Mouse (Mus musculus): ENCODE data around the gene Cacna2d1.

Cacna2d1 gene

DNA sequence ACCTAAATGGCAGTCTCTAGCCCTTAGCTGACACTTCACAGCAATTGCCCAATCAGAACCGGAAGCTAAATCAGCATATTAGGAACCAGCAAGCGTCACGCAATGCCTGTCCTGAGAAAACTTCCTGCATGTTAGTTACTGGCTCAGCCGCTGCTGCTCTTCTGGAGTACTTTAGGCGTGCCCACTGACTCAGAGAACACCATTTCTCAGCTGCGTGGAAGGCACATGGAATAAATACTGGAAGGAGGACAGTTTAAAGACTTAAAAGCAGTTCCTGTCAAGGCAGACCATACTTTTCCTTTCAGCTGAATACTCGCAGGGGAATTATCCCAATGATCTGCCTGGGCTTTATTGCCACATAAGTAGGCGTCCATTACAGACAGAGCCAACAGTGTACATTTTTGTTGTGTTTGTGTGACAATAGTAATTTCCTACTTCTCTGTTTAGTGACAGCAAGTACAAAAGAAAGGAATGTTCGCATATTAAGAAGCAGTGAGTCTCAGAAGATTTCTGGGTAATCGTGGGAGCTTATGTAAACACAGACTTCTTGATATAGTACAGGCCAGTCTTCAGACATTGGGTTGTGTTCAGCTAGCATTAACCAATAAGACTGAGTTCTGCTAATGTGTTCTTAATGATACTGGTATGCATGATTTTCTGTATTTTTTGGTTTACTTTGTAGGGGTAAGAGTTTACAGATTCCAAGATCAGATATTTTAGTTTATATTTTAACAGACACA lies 113.1 kb downstream of the Cacna2d1 start:
- in situ Hi-C loops (cut with MboI; ENCODE audit: low sequenced_read_pairs) = no loop called here

DNA sequence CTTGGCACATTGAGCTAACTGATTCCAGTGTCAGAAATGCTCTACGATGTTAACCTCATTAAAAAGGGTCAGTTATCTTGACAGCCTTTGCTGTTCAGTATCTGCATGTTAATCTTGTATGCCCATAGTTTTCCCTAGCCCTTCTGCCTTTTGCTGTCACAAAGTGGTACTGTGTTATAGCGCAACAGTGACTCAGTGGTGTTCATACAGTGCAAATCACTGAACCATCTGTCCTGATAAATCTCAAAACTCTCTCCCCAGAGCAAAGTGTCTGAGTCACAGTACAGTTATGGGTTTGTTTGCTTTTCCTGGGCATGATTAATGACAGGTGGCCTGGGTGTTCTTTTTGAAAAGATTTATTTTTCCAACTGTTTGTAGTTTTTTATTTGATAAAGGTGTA lies 122.3 kb downstream of the Cacna2d1 start:
- in situ Hi-C loops (cut with MboI; ENCODE audit: low sequenced_read_pairs) = no loop called here

DNA sequence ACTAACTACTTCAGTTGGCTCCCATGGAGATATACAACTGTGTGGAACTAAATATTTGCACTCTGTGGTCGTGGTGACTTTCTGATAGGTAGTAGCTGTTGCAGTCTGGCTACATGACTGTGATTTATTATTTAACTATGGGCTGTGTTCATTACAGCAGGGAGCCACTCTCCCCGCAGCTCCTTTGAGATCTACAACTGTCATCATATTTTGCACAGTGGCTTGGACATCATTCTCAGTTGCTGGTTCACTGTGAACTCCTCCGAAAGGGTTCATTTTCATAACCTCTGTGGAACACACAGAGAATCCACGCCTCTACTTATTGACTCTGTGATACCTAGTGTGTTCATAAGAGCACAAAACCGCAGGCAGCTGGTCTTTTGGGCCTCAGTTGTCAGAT lies 128.3 kb downstream of the Cacna2d1 start:
- in situ Hi-C loops (cut with MboI; ENCODE audit: low sequenced_read_pairs) = no loop called here

DNA sequence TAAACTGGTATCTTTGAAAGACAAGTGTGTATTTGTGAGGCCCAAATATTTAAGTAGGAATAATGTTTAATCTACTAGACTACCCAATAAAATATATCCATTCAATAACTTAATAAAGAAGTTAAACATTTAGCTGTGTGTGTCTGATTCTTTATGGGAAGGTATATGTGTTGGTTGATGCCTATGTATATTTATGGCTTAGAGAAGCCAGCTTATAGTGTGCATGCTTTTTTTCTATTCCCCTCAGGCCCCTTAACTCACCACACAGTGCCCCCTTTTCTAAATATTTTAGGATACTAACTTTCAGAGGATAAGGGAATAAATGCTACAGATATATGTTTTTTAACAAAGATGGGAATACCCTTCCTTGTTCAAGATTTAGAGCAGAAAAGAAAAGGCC lies 128.8 kb downstream of the Cacna2d1 start:
- in situ Hi-C loops (cut with MboI; ENCODE audit: low sequenced_read_pairs) = no loop called here

DNA sequence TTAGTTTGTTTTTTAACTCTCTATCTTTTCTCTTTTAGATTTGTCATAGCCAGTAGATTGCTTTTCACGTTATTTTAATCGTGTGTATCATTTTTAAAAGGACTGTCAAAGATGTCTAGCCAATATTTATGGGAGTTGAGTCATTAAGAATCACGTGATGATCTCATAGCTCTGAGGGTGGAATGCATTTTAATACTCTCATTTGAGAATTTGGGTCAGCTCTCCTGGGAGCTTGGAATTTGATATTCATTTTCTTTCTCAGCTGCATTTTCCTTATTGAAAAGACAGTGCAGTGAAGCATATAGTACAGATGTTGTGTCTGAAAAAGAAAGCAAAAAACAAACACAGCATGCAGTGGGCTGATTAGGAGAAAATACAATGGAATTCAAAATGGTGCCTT lies 129.5 kb downstream of the Cacna2d1 start:
- in situ Hi-C loops (cut with MboI; ENCODE audit: low sequenced_read_pairs) = no loop called here

DNA sequence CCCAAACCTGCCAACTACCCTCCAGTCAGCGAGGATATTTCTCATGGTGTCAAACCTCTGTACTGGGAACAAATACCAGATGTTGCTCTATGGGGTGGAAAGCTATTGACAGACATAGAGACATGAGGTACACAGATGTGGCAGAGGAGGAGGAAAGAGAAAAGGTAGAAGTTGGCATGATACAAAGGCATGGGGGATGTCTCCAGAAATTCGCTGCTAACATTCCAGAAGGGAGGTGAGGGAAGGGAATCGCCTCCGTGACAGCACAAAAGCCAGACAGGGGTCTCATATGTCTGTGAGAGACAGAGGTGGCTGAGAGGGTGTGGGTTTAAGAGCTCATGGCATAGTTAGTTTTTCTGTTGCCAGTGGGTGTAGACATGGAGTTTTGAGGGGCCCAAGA lies 131.3 kb downstream of the Cacna2d1 start:
- in situ Hi-C loops (cut with MboI; ENCODE audit: low sequenced_read_pairs) = no loop called here

DNA sequence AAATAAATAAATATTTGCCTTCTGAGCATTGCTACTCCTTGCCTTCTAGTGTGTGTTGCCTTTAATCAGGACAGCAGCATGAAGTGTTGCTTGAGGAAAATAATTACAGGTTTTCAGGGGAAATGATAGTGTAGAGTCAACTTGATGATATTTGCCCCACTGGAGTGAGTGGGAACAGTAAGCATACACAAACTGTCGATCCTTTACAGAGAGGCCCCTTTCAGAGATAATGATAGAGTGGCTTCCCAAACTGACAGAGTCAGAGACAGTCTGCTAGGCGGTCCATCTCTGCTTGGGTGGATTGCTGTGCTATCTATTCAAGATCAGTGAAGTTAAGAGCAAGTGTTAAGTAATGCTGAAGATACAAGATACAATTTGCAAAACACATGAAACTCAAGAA lies 147.8 kb downstream of the Cacna2d1 start:
- in situ Hi-C loops (cut with MboI; ENCODE audit: low sequenced_read_pairs) = no loop called here

DNA sequence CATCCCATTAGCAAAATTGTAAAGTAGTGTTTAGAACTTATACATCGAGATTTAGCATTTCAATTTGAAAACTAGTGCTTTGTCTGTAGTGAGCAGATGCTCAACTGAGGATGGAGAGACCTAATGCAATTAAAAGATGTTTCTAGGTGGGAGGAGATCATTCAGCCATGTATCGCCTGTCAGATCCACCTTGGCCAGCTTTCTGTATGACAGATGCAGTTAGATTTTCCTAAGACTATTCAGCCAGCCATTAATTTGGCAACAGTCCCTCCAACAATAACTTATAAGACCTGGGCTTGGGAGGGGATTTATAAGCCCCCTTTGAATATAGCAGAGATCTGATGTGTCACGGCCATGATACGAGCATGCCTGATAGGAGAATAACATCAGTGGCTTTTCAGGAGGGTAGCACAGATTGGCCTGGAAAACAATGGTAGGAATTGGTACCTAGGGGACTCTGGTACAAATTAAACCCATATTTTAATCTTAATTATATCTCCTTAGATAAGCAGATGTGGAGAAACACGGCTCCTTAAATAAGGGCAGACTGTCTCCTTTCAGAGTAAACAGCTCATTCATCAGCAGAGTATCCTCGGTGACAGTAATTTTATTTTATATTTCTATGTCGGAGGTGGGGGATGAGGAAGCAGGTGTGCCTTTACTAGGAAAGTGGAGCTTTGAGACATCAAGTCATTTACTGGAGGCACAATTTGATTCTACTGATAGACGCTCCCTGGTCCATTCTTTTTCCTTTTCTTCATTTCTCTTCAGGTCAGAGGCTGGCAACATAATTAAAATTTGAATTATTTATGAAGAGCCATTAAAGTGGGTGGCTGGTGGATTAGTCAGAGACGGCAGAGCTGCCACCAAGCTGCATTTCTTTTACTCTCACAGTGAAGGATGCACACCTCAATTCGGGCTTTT lies 152.8 kb downstream of the Cacna2d1 start:
- in situ Hi-C loops (cut with MboI; ENCODE audit: low sequenced_read_pairs) = no loop called here

DNA sequence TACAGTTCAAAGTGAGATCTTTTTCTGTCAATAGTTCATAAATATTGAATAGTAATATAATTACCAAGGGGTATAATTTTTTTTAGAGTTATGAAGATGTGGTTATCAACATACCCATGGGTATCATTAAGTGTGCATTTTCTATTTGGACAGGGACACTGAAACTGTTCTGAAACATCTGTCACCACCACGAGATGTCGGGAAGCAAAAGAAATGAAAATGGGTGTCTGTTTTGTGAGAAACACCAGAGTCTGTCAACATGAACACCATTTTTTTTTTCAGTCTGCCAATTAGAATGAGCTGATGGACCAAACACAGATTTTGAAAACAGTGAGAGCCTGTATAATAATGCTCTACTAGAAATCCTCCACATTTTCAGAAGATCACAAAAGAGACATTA lies 153.5 kb downstream of the Cacna2d1 start:
- in situ Hi-C loops (cut with MboI; ENCODE audit: low sequenced_read_pairs) = no loop called here

DNA sequence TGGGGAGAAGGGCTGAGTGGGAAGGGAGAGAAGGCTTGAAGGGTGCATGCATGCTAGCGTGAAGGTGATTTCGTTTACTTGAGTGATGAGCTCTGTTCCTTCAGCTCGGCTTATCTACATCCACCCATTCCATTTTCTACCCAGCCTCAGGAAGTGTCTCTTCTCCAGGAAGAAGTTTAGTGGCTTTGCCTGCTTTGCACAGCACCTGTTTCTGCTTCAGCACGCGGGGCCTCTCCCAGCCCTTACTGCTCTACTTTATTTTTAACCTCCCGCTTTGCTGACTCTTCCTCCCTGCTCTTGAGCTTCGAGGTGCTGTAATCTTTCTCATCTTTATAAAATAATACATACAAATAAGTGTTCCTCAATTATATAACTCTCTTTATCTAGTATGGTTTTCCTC lies 158.0 kb downstream of the Cacna2d1 start:
- in situ Hi-C loops (cut with MboI; ENCODE audit: low sequenced_read_pairs) = no loop called here

DNA sequence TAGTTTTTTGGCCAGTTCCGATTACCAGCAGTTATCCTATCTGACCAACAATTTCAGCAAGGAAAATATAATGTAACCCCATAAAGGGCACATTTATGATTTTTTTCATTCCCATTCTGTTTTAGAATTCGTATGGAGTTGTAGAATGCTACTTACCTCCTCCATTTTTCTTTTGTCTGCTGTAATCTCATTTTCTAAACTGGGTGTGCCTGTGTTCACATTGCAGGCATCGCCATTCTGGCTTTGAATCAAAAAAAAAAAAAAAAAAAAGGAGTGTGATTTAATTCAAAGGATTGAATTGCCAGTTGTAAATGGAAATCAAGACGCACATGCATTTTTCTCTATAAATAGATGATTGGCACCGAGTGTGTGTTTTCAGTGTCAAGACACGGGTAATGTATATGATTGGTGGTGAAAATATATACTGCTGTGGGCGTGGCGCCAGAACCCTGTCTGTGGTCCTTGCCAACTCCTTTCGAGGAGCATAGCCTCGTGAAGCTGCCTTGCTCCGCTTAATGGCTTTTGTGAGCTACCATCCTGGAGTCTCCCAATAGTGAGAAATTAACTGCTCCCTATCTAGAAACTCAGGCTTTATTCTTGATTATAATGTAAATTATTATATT lies 158.7 kb downstream of the Cacna2d1 start:
- in situ Hi-C loops (cut with MboI; ENCODE audit: low sequenced_read_pairs) = no loop called here

DNA sequence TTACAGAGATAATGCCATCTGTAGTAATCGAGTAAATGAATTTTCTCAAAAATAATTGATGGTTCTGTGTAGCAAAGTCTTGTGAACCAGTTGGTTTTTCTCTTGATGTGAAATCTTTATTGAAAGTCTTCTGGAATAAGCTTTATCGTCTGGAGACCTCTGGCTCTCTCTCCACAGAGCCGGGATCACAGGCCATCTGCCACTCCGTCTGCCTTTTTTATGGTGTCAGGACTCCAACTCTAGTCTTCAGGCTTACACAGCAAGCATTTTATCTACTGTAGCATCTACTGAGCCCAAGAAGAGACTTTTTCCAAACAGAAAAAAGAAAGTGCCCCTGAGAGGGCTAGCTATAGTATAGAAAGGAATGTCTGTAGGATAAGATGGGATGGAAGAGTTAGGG lies 160.9 kb downstream of the Cacna2d1 start:
- in situ Hi-C loops (cut with MboI; ENCODE audit: low sequenced_read_pairs) = no loop called here

DNA sequence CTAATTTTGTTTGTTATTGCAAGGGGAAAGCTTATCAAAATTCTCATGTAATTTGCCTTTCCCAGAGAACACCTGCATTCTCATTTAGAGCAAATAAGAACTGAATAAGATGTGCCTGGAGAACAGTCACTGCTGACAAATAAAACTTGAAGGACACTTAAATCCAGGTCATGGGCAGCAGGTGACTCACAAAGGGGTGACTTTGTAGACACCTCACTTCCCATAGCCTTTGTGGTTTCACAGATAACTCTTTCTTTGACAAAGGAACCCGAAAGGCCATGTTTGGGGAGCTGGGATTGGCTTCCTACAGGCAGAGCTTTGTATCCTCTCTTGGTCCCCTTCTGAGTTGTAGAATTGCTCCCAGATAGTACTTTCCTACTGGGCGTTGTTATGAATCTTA lies 164.3 kb downstream of the Cacna2d1 start:
- in situ Hi-C loops (cut with MboI; ENCODE audit: low sequenced_read_pairs) = no loop called here

DNA sequence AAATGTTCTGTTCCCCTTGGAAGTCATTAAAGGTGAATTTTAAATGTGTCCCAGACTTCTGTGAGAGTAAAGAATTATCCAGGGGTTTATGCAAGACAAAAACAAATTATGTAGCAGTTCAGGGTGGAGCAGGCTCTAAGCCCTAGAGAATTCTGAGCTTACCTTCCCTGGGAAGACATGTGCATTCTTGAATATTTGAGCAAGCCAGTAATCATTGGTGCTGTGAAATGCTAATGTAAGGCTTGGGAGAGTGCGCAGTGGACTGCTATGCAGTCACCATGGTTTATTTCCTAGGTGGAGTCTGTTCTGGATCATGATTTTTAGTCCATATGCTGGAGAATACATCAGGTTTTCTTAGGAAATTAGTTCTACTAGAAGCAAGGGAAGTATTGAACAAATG lies 167.3 kb downstream of the Cacna2d1 start:
- in situ Hi-C loops (cut with MboI; ENCODE audit: low sequenced_read_pairs) = no loop called here

DNA sequence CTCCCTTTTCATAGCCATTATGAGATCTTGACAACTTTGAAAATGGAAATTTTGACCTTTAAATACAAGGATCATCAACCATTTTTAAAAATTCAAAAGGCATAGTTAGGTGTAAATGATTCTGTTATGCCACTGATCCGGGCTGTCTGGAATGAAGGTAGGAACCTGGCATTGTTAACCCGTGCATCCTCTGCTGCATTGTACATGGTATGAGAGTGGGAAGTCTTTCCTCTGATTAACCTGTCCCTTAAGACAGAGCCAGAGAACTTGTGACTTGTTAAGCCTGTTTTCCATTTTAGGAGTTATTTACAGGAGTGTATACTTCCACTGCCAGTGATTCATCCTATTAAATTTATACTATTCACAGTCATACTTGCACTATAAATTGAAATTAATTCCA lies 171.2 kb downstream of the Cacna2d1 start:
- in situ Hi-C loops (cut with MboI; ENCODE audit: low sequenced_read_pairs) = no loop called here

DNA sequence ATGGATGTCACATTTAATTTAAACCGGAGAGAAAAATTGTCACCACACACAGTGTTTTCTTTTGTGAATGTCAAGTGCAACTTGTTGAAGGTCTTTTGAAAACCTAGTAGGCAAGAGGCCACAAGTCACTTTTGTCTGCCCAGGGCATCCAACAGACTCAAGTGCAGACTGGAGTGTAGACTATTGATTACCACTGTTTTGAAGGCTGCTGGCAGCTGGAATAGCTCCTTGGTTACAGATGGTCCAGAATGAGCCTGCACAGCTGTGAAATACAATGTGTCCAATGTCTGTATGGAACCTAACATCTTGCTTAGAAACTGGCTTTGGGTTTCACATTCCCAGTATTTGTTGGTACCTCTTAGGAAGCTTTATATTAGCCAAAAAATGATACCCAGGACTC lies 176.2 kb downstream of the Cacna2d1 start:
- in situ Hi-C loops (cut with MboI; ENCODE audit: low sequenced_read_pairs) = no loop called here

DNA sequence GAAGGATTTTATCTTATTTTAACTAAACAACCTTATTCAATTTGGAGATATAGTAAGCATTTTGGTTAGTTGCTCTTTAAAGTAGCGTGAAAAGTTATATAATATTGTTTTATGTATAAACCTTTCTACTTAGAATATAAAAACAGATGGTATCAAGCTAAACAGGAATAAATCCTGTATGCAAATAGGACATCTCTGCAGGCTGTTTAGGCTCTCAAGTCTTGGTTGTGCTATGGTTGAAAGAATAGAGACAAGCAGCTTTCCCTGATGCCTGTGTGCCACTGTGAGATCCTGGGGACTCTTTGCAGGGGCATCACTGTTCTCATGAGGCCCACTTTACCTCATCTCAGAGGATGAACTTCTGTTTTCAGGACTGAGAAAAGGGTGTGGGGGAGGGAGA lies 179.4 kb downstream of the Cacna2d1 start:
- in situ Hi-C loops (cut with MboI; ENCODE audit: low sequenced_read_pairs) = no loop called here

DNA sequence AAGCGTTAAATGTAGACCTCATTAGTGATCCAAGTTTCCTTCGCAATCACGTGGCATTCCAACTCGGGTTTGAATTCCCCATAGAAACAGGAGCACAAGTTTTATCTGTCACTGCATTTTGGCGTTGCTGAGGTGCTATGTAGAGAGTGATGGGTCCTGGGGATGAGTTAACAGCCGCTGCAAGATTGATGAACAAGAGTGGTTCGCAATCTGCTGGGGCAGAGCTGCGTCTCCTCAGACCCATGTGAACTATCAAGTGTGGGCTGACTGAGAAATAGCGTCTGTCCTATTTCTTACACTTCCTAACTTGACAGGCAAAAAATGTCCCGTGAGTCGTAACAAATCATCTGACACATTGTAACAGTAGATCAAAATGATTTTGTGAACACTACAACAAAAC lies 186.8 kb downstream of the Cacna2d1 start:
- in situ Hi-C loops (cut with MboI; ENCODE audit: low sequenced_read_pairs) = no loop called here

DNA sequence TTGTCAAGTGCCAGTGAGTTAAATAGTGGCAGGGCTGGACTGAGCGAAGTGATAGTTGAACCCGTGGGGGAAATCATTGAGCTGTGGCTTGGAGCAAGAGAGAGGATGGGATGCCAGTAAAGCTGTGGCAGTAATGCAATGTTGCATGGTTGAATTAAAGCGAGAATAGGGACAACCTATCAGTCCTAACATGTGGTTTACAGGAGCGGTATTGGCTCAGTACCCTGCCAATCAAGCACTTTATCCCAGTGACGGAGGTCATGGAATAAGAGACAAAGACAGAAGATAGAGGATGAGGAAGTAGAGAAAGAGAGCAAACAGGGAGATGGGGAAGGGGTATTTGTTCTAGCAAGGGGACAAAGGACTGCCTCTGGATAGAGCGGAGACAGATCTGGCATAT lies 187.6 kb downstream of the Cacna2d1 start:
- in situ Hi-C loops (cut with MboI; ENCODE audit: low sequenced_read_pairs) = no loop called here

DNA sequence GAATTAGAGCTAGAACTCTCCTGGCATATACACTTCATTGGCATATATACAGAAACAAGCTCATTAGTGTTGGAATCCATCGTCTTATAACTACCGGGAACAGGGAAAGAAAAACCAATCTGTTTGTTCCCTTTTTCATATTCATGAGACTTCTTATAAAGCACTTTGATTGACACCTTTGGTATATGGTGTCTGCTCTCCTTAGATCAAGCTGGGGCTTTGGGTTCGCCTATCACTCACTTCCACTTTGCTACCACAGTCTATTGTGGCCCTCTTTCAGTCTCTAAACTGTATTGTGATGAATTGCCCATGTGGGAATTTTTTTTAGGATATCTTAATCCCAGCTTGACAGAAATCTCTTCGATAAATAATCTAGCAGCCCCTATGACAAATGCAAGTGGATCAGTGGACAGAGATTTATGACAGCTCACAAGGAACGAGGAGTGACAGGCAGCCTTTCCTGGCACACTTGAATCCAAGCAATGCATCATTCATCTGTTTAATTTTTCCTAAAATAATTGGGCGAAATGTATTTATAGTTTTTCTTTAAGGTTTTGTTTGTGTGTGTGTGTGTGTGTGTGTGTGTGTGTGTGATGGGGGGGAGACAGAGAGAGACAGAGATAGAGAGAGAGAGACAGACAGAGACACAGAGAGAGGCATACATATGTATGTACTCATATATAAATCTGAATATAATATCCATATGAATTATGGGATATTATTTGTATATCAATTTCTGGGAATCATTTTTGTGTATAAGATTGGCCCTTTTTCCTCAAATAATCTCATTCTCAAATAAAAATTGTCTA lies 200.0 kb downstream of the Cacna2d1 start:
- in situ Hi-C loops (cut with MboI; ENCODE audit: low sequenced_read_pairs) = no loop called here

DNA sequence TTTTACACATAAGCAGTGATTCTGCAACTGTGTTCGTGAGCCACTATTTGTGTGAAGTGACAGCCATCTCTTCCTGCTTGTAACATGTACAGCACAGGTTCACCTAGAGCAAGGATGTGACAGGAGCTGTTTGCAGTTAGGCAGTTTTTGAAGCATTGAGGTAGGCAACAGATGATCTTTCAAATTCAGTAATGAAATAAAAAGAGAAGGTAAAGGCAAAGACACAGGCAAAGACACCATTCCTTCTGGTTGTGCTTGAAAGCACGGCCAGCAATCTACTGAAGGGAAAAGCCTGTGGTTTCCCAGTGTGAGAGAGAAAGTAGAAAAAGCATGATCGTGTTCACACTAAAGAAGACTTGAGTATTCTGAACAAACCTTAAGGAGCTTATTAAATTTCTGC lies 201.5 kb downstream of the Cacna2d1 start:
- in situ Hi-C loops (cut with MboI; ENCODE audit: low sequenced_read_pairs) = no loop called here
